Mouse (Mus musculus) limb, embryonic 14.5 days (tissue): ENCODE results near the gene Camta2. TPM values are rescaled to one million over a fixed set of nuclear protein-coding genes. Genes with fewer than 3 reads are reported as not detected.
A peak's percentile ranks its signal among the peaks of the same experiment; 100 is the strongest.

Experiments used
- ATAC-seq: fragments of 200-750 bp; cut with Nextera tagmentation; 2 replicates; pipeline ENCODE4 v1.8.0; 2017; ENCODE audit warnings: low read depth, moderate number of reproducible peaks, moderate TSS enrichment; ENCODE audit not compliant: low FRiP score
- DNase-seq: peaks from one replicate; pipeline ENCODE4 v3.0.0-alpha.2; 2015; ENCODE audit warnings: low spot score
- H3K27ac ChIP-seq: fragments of 300-500 bp; sonication (generic); replicated peaks from 2 replicates; pipeline ENCODE4 v1.5.1; 2014; ENCODE audit warnings: low read depth, mild to moderate bottlenecking, low read length, moderate library complexity, mixed read lengths
- H3K27me3 ChIP-seq: fragments of 300-500 bp; sonication (generic); 2 replicates; pipeline ENCODE4 v1.6.1; 2014; ENCODE audit warnings: low read length, mixed read lengths; ENCODE audit not compliant: control insufficient read depth, insufficient read depth
- H3K36me3 ChIP-seq: fragments of 300-500 bp; sonication (generic); 2 replicates; pipeline ENCODE4 v1.6.1; 2014; ENCODE audit warnings: mild to moderate bottlenecking, low read length, moderate library complexity, mixed read lengths; ENCODE audit not compliant: control insufficient read depth, insufficient read depth
- H3K4me1 ChIP-seq: fragments of 300-500 bp; sonication (generic); 2 replicates; pipeline ENCODE4 v1.6.1; 2014; ENCODE audit warnings: antibody characterized with exemption, low read length, mixed read lengths; ENCODE audit not compliant: control insufficient read depth, insufficient read depth
- H3K4me2 ChIP-seq: fragments of 300-500 bp; sonication (generic); replicated peaks from 2 replicates; pipeline ENCODE4 v1.6.1; 2014; ENCODE audit warnings: low read depth, mild to moderate bottlenecking, low read length, moderate library complexity; ENCODE audit not compliant: severe bottlenecking
- H3K4me3 ChIP-seq: fragments of 300-500 bp; sonication (generic); replicated peaks from 2 replicates; pipeline ENCODE4 v1.5.1; 2014; ENCODE audit warnings: low read length
- H3K9ac ChIP-seq: fragments of 300-500 bp; sonication (generic); 2 replicates; pipeline ENCODE4 v1.6.1; 2014; ENCODE audit warnings: mild to moderate bottlenecking, low read depth, low read length, moderate library complexity; ENCODE audit not compliant: severe bottlenecking
- H3K9me3 ChIP-seq: fragments of 300-500 bp; sonication (generic); 2 replicates; pipeline ENCODE4 v1.6.1; 2016; ENCODE audit warnings: low read length; ENCODE audit not compliant: control insufficient read depth
- POLR2A ChIP-seq: fragments of 200-500 bp; IDR thresholded peaks from 2 replicates; pipeline ENCODE4 v1.8.0; 2012; ENCODE audit warnings: inconsistent platforms, mild to moderate bottlenecking, moderate library complexity, borderline replicate concordance; ENCODE audit not compliant: insufficient read depth, insufficient read length; ENCODE audit errors: extremely low read depth
- WGBS: fragments of 180-500 bp; shearing (Covaris S2); extraction: QIAGEN DNeasy Blood & Tissue Kit; methylation state at CpG from one replicate; pipeline ENCODE4 v1.1.7; 2014; 5-methylcytosine and 5-hydroxymethylcytosine counted together
- polyA plus RNA-seq, 2 experiments: library from polyadenylated mRNA; depleted of rRNA in 1 of 2; stranded (reverse) in 1 of 2; unstranded in 1 of 2; fragments of >200 nt; fragmentation: Nextera tagmentation in 1 of 2; extraction: Ambion mirVana in 1 of 2; gene quantifications; 2 replicates each; pipeline versions ENCODE4 v1.2.1 to v1.2.3; 2012 to 2014

The Camta2 gene
- polyA plus RNA-seq, 2 experiments: 14.4 to 20.3 TPM

- ATAC-seq: no peak
- Histone ChIP-seq H3K4me2 (no peak overlapping the region), H3K4me1 (no peaks in the 10 kb centered on the region), H3K4me3 (no peak overlapping the region), H3K27me3 (no peaks in the 10 kb centered on the region), H3K27ac (no peak overlapping the region), H3K9me3 (no peaks in the 10 kb centered on the region), H3K9ac (no peak overlapping the region), H3K36me3 (peaks cover 63% of the 10 kb centered on the region)
- WGBS: 78% methylated on average over 9 of the region's 9 CpGs
- TF ChIP-seq POLR2A: no peak
- no peak for DNase-seq
Observed at GRCm38 (mm10) chr11:70678092-70678491, 9.8 kb downstream of the Camta2 start.

- 68% methylated on average over 10 of the region's 11 CpGs for WGBS
- no peak for ATAC-seq
- H3K36me3 ChIP-seq: peaks cover 56% of the 10 kb centered on the region
Observed at GRCm38 (mm10) chr11:70674501-70674900, 13.4 kb downstream of the Camta2 start.

DNA sequence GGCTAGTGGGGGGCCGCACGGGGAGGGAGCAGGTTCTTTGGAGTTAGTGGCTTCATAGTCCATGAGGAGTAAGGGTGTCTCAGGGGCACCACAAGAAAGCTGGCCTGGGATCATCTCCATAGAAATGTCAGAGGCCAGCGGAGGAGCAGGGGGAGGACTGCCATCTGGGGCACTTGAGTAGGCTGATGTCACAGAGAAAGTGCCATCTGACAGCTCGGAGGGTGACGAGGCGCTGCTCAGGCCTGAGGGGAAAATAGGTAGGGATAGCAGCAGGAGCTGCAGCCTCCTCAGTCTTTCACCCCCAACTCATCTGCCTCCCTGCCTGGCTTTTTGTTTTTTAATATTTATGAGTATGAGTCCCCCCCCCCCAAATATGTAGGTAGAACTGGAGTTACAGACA is 13.9 kb downstream of the Camta2 start:
- H3K4me2 ChIP-seq: no peak overlapping the region
- H3K27me3 ChIP-seq: no peaks in the 10 kb centered on the region
- H3K27ac ChIP-seq: no peak overlapping the region
- H3K4me1 ChIP-seq: 0 out of 2 replicates have a peak, but pooled peaks cover 2% of the 10 kb centered on the region
- 83% methylated on average over 6 of the region's 6 CpGs for WGBS
- peaks cover 51% of the 10 kb centered on the region for H3K36me3 ChIP-seq
- DNase-seq (no peak), ATAC-seq (no peak)
- H3K9me3 ChIP-seq: no peaks in the 10 kb centered on the region
- TF ChIP-seq POLR2A: no peak
- no peak overlapping the region for H3K9ac ChIP-seq
- H3K4me3 ChIP-seq: no peak overlapping the region

More at GRCm38 (mm10) chr11:70674501-70674900, 13.4 kb downstream of the Camta2 start:
- no peak for DNase-seq
- TF ChIP-seq POLR2A: no peak
- H3K9ac ChIP-seq: no peak overlapping the region
- H3K27me3 ChIP-seq: no peaks in the 10 kb centered on the region
- H3K4me3 ChIP-seq: no peak overlapping the region
- H3K4me1 ChIP-seq: 0 out of 2 replicates have a peak, but pooled peaks cover 2% of the 10 kb centered on the region
- no peak overlapping the region for H3K27ac ChIP-seq
- H3K9me3 ChIP-seq: no peaks in the 10 kb centered on the region
- H3K4me2 ChIP-seq: no peak overlapping the region

DNA sequence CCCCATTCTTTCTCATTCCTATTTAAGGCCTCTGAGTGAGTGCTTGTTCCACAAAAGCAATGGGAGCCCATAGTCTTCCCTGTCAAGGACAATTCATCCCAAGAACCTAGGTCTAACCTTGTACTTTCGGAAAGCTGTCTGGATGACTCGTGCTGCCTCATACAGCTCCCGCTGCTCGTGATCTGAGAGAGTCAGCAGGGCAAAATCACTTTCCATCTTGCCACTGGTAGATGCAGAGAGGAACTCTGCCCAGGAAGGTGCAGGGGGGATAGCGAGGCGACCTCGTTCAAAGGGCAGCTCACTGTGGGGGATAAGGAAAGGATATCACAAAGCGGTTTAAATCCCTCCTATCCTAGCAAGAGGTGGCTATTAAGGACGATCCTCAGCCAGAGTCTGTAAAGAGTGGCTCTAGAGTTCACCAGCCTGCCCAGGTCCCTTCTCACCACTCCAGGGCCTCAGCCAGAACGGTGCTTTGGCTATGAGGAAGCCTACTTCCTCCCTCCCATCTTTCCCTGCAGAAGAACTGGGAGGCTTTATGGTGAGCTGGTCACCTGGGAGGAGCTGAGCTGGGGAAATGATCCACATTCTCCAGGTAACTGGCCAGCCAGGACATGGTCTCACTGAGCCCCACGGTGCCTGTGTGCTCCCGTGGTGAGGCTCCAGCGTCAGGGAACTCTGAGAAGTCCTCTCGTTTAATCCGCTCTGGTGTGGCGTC is 16.4 kb downstream of the Camta2 start:
- Histone ChIP-seq H3K4me2 (peak overlapping the region; percentile 87; the same call in 1 of the 2 replicates), H3K4me1 (peaks cover 11% of the 10 kb centered on the region), H3K36me3 (peaks cover 48% of the 10 kb centered on the region), H3K27me3 (no peaks in the 10 kb centered on the region), H3K4me3 (no peak overlapping the region), H3K27ac (no peak overlapping the region), H3K9ac (no peak overlapping the region), H3K9me3 (no peaks in the 10 kb centered on the region)
- DNase-seq (no peak), ATAC-seq (no peak)
- no peak for TF ChIP-seq POLR2A
- 89% methylated on average over 16 of the region's 16 CpGs for WGBS

GRCm38 (mm10) chr11:70670483-70670882 is 17.4 kb downstream of the Camta2 start:
- H3K27me3 ChIP-seq: no peaks in the 10 kb centered on the region
- H3K4me2 ChIP-seq: peak overlapping the region; percentile 87
- H3K4me1 ChIP-seq: peaks cover 11% of the 10 kb centered on the region
- ATAC-seq (no peak), DNase-seq (no peak)
- 54% methylated on average over 14 of the region's 14 CpGs for WGBS
- TF ChIP-seq POLR2A: no peak
- peaks cover 48% of the 10 kb centered on the region for H3K36me3 ChIP-seq
- H3K9ac ChIP-seq: peak overlapping the region; percentile 73
- no peaks in the 10 kb centered on the region for H3K9me3 ChIP-seq
- H3K4me3 ChIP-seq: peak overlapping the region; percentile 65
- H3K27ac ChIP-seq: peak overlapping the region; percentile 97
